Mouse (Mus musculus) splenic B cell, adult 2 months (primary cell): ENCODE measurements around the gene Rcl1.
A peak's percentile ranks its signal among the peaks of the same experiment; 100 is the strongest.

Source experiments
- DNase-seq: peaks from one replicate; pipeline ENCODE4 v3.0.0-alpha.2; 2011; ENCODE audit warnings: low read depth, low spot score
- H3K27me3 ChIP-seq: 2 replicates; pipeline ENCODE4 v1.6.1; 2012; ENCODE audit warnings: mild to moderate bottlenecking, low read length, moderate library complexity, mixed read lengths; ENCODE audit not compliant: control insufficient read depth, poor library complexity, insufficient read depth, severe bottlenecking
- H3K36me3 ChIP-seq: 2 replicates; pipeline ENCODE4 v1.6.1; 2012; ENCODE audit warnings: mild to moderate bottlenecking, low read length, moderate library complexity, mixed read lengths; ENCODE audit not compliant: control insufficient read depth, poor library complexity, insufficient read depth, severe bottlenecking

Rcl1 gene

GRCm38 (mm10) chr19:29100874-29101542 is at the start of gene Rcl1:
TSS of gene Rcl1 (plus strand) at chr19:29101375.
- H3K36me3 ChIP-seq: no peaks in the 10 kb centered on the region
- peak; percentile 97 for DNase-seq
- H3K27me3 ChIP-seq: no peaks in the 10 kb centered on the region

GRCm38 (mm10) chr19:29052786-29053185 is 48.4 kb upstream of the Rcl1 start:
- Histone ChIP-seq H3K36me3 (no peaks in the 10 kb centered on the region), H3K27me3 (no peaks in the 10 kb centered on the region)
- no peak for DNase-seq

- Histone ChIP-seq H3K36me3 (no peaks in the 10 kb centered on the region), H3K27me3 (no peaks in the 10 kb centered on the region)
- DNase-seq: no peak
These were observed 46.6 kb upstream of the Rcl1 start for GRCm38 (mm10) chr19:29054594-29054993.

GRCm38 (mm10) chr19:29055469-29055868 is 45.7 kb upstream of the Rcl1 start:
- DNase-seq: no peak
- H3K36me3 ChIP-seq: no peaks in the 10 kb centered on the region

GRCm38 (mm10) chr19:29058741-29059140 is 42.4 kb upstream of the Rcl1 start:
- H3K36me3 ChIP-seq: no peaks in the 10 kb centered on the region

More at GRCm38 (mm10) chr19:29055469-29055868, 45.7 kb upstream of the Rcl1 start:
- no peaks in the 10 kb centered on the region for H3K27me3 ChIP-seq

GRCm38 (mm10) chr19:29059688-29060087 is 41.5 kb upstream of the Rcl1 start:
- no peaks in the 10 kb centered on the region for H3K36me3 ChIP-seq
- no peaks in the 10 kb centered on the region for H3K27me3 ChIP-seq
- peak; percentile 24 for DNase-seq

More at GRCm38 (mm10) chr19:29058741-29059140, 42.4 kb upstream of the Rcl1 start:
- no peak for DNase-seq
- H3K27me3 ChIP-seq: no peaks in the 10 kb centered on the region

- no peak for DNase-seq
- Histone ChIP-seq H3K36me3 (no peaks in the 10 kb centered on the region), H3K27me3 (no peaks in the 10 kb centered on the region)
These were observed 40.9 kb upstream of the Rcl1 start for GRCm38 (mm10) chr19:29060299-29060698.

- no peaks in the 10 kb centered on the region for H3K36me3 ChIP-seq
- DNase-seq: no peak
- H3K27me3 ChIP-seq: no peaks in the 10 kb centered on the region
These were observed 38.2 kb upstream of the Rcl1 start for GRCm38 (mm10) chr19:29063009-29063408.

- no peaks in the 10 kb centered on the region for H3K36me3 ChIP-seq
- no peaks in the 10 kb centered on the region for H3K27me3 ChIP-seq
- peak; percentile 95 for DNase-seq
These were observed 37.4 kb upstream of the Rcl1 start for GRCm38 (mm10) chr19:29063577-29064363.

GRCm38 (mm10) chr19:29064451-29065102 is 36.6 kb upstream of the Rcl1 start:
- no peaks in the 10 kb centered on the region for H3K27me3 ChIP-seq
- no peaks in the 10 kb centered on the region for H3K36me3 ChIP-seq
- no peak for DNase-seq

- no peaks in the 10 kb centered on the region for H3K27me3 ChIP-seq
- no peaks in the 10 kb centered on the region for H3K36me3 ChIP-seq
- peak; percentile 89 for DNase-seq
These were observed 34.1 kb upstream of the Rcl1 start for GRCm38 (mm10) chr19:29066981-29067471.

GRCm38 (mm10) chr19:29069195-29069594 is 32.0 kb upstream of the Rcl1 start:
- no peaks in the 10 kb centered on the region for H3K36me3 ChIP-seq
- no peak for DNase-seq
- no peaks in the 10 kb centered on the region for H3K27me3 ChIP-seq

GRCm38 (mm10) chr19:29074802-29075201 is 26.4 kb upstream of the Rcl1 start:
- Histone ChIP-seq H3K36me3 (no peaks in the 10 kb centered on the region), H3K27me3 (no peaks in the 10 kb centered on the region)
- DNase-seq: no peak

- H3K27me3 ChIP-seq: no peaks in the 10 kb centered on the region
- H3K36me3 ChIP-seq: no peaks in the 10 kb centered on the region
- no peak for DNase-seq
These were observed 12.5 kb upstream of the Rcl1 start for GRCm38 (mm10) chr19:29088628-29089027.

GRCm38 (mm10) chr19:29092194-29092593 is 9.0 kb upstream of the Rcl1 start:
- H3K36me3 ChIP-seq: no peaks in the 10 kb centered on the region
- DNase-seq: no peak
- no peaks in the 10 kb centered on the region for H3K27me3 ChIP-seq
